Mouse (Mus musculus): ENCODE data around the gene Slc25a39. TPM values are rescaled to one million over a fixed set of nuclear protein-coding genes. Genes with fewer than 3 reads are reported as not detected.
"Not testable (repeated sequence)": the region's sequence is repeated elsewhere in the genome, so short reads cannot be mapped to it uniquely, and the experiment has no call there.

Slc25a39 gene
- polyA plus RNA-seq, 1 experiment from 2014 or later, result 173 TPM

DNA sequence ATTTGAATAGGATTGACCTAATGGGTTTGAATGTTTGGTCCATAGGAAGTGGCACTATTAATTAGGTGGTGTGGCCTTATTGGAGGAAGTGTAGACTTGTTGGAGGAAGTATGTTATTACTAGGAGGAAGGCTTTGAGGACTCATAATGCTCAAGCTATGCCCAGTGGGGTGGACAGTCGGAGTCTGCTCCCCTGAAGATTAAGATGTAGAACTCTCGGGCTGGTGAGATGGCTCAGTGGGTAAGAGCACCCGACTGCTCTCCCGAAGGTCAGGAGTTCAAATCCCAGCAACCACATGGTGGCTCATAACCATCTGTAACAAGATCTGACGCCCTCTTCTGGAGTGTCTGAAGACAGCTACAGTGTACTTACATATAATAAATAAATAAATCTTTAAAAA is 18.3 kb downstream of the Slc25a39 start:
- not testable (repeated sequence) for ATAC-seq (ENCODE audit: low FRiP score, low read depth); H3K36me3 ChIP-seq; H3K27ac ChIP-seq (replicated peaks); H3K9me3 ChIP-seq; H3K4me3 ChIP-seq; H3K27me3 ChIP-seq; H3K4me2 ChIP-seq (replicated peaks); H3K9ac ChIP-seq (replicated peaks)
- WGBS, result 86% methylated on average over 4 of the region's 5 CpGs
- peaks cover 16% of the 10 kb centered on the region for H3K4me1 ChIP-seq

DNA sequence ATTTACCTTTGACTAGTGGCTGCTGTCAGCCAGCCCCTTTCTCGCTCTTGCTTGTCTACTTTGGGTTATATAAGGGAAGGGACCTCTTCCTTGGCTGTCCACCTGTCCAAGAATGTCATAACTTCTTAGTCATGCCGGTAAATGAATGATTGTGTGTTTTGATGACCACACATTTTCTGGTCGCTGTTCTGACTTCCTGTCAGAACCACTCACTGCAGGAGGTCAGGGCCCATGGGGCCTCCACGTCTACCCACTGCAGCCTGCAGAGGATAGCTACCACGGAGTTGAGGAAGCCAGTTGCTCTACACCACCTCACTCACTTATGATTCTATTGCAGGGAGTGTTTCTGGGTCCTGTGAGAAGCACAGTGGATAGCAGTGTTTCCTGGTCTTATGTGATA is 21.6 kb downstream of the Slc25a39 start:
- no peaks in the 10 kb centered on the region for H3K27me3 ChIP-seq
- no peaks in the 10 kb centered on the region for H3K36me3 ChIP-seq
- H3K4me1 ChIP-seq, result no peaks in the 10 kb centered on the region
- H3K27ac ChIP-seq (replicated peaks), result no peak overlapping the region
- no peaks in the 10 kb centered on the region for H3K9me3 ChIP-seq
- no peak for ATAC-seq (ENCODE audit: low FRiP score, low read depth)
- 67% methylated on average over 5 of the region's 5 CpGs for WGBS
- H3K4me2 ChIP-seq (replicated peaks), result no peak overlapping the region
- H3K9ac ChIP-seq (replicated peaks), result no peak overlapping the region
- H3K4me3 ChIP-seq, result no peak overlapping the region

DNA sequence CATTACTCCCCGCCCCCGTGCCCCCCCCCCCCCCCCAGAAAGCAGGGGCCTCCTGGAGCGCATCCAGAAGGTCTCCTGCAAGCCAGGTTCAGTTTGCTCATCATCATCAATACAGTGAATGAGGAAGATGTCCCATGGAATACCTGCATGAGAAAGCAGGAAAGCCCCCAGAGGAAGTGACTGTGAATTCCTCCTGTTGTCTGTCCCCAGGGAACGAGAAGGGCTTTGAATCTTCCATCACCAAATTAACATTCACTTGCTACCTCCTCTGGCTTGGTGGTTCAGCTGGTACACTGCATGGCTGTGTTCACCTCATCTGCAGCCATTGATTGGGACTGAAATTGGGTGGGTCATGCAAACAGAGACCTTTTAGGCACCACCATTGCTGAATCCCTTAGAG is 22.7 kb downstream of the Slc25a39 start:
- Histone ChIP-seq H3K27ac (replicated peaks) (no peak overlapping the region), H3K36me3 (no peaks in the 10 kb centered on the region), H3K9me3 (no peaks in the 10 kb centered on the region), H3K4me2 (replicated peaks) (no peak overlapping the region), H3K27me3 (no peaks in the 10 kb centered on the region), H3K9ac (replicated peaks) (no peak overlapping the region), H3K4me1 (no peaks in the 10 kb centered on the region), H3K4me3 (no peak overlapping the region)
- WGBS, result 55% methylated on average over 4 of the region's 4 CpGs
- ATAC-seq (ENCODE audit: low FRiP score, low read depth), result no peak

DNA sequence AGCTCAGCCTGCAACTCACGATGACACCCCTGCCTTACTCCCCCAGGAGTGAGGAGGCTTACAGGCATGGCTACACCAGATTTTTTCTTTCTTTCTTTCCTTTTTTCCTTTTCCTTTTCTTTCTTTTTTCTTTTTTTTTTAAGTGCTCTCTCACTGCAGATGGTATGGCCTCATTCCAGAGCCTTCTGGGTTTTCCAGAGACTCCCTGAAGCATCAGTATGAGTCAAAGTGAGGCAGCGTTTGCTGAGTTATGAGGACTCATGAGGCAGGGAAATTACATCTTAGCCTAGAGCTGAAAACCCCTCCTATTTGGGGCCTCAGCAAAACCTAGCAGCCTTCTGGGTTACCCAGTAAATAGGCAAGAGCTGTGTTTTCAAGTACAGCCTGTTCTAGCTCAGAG is 23.3 kb downstream of the Slc25a39 start:
- Histone ChIP-seq H3K4me1 (no peaks in the 10 kb centered on the region), H3K4me3 (no peak overlapping the region), H3K4me2 (replicated peaks) (no peak overlapping the region), H3K9ac (replicated peaks) (no peak overlapping the region), H3K27ac (replicated peaks) (no peak overlapping the region), H3K36me3 (no peaks in the 10 kb centered on the region), H3K27me3 (no peaks in the 10 kb centered on the region), H3K9me3 (no peaks in the 10 kb centered on the region)
- WGBS, result 87% methylated on average over 2 of the region's 2 CpGs
- ATAC-seq (ENCODE audit: low FRiP score, low read depth), result no peak

DNA sequence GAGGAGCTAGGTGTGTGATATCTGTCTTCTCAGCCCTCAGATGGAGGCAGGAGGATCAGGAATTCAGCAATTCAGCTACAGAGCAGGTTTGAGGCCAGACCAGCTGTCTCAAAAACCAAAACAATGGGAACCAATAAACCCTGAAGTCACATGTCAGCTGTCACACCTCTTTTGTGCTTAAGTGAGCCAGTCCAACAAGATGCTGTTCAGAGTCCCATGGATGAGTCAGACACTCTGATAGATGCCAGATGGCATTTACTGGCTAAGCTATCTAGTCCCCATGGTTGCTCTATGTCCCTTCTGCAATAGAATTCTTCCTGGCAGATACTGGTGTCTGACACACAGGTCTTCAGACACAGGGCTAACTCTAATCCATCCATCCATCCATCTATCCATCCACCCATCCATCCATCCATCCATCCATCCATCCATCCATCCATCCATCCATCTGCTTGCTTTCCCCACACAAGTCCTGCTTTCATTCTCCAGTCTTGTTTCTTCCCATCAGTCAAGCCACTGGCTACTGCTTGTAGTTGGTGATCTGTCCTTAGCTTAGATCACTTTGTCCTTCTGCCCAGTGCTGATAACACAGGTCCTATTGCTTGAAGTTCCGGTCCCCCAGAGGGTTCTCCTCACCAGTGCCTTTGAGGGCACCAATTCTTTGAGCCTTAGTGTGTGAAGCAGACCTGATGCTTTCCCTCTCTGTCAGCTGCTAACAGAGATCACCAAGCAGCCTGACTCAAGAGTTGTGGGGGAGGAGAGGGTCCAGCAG is 24.2 kb downstream of the Slc25a39 start:
- no peak for ATAC-seq (ENCODE audit: low FRiP score, low read depth)
- H3K4me1 ChIP-seq, result no peaks in the 10 kb centered on the region
- no peaks in the 10 kb centered on the region for H3K36me3 ChIP-seq
- peaks cover 4% of the 10 kb centered on the region; the same call in 1 of the 2 replicates for H3K9me3 ChIP-seq
- no peak overlapping the region for H3K27ac ChIP-seq (replicated peaks)
- WGBS, result 88% methylated on average over 1 of the region's 1 CpGs
- H3K4me2 ChIP-seq (replicated peaks), result no peak overlapping the region
- H3K27me3 ChIP-seq, result no peaks in the 10 kb centered on the region
- no peak overlapping the region for H3K9ac ChIP-seq (replicated peaks)
- H3K4me3 ChIP-seq, result no peak overlapping the region

DNA sequence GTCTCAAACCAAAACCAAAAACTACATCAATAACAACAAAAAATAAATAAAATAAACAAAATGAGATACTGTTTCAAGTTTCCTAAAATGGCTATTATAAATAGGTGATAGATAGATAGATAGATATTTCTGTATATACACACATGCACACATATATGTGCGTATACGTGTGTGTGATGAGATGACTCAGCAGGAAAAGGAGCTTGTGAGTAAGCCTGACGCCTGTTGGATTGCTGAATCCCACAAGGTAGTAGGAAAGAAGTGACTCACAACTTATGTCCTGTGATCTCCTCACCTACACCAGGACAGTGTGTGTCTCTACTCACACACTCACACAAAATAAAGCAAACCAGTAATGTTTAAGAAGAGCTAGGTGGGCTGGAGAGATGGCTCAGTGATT is 25.0 kb downstream of the Slc25a39 start:
- WGBS, result 91% methylated on average over 3 of the region's 3 CpGs
- Histone ChIP-seq H3K4me3 (no peak overlapping the region), H3K4me1 (no peaks in the 10 kb centered on the region), H3K9me3 (peaks cover 4% of the 10 kb centered on the region; the same call in 1 of the 2 replicates), H3K36me3 (no peaks in the 10 kb centered on the region), H3K4me2 (replicated peaks) (no peak overlapping the region), H3K9ac (replicated peaks) (no peak overlapping the region), H3K27me3 (no peaks in the 10 kb centered on the region), H3K27ac (replicated peaks) (no peak overlapping the region)
- ATAC-seq (ENCODE audit: low FRiP score, low read depth), result no peak

DNA sequence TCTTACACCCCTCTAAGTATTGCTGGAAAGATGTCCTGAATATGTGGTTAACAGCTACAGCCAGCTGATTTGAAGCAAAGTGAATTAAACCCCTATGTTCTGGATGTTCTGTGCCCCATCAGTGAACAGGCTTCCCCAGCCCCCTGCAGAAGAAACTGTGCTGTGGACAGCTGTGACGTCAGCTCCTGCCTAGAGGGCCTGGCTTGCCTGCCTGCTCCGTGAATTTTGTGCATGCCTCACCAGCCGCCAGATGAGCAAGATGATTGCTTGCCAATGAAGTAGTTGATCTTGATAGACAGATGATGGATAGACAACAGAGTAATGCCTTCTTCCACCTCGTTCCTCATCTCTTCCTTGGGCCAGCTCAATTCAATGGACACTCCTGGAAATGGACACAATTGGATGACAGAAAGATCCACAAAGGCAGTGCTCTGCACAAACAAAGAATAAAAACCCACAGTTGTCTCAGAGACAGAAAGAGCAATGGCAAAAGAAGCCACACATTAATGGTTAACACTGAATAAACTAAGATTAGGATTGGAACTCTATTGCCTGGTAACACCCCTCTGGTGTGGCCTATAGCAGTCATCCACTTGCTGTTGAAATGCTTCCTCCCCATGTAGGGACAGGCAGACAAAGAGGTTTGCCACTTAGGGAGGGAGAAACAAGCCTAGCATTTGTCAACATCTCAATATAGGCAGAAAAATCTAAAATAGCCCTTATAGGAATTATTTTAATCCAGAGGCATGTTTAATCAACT is 26.2 kb downstream of the Slc25a39 start:
- H3K27me3 ChIP-seq, result no peaks in the 10 kb centered on the region
- no peak overlapping the region for H3K4me3 ChIP-seq
- H3K4me1 ChIP-seq, result peaks cover 2% of the 10 kb centered on the region
- no peak overlapping the region for H3K9ac ChIP-seq (replicated peaks)
- no peak for ATAC-seq (ENCODE audit: low FRiP score, low read depth)
- no peak overlapping the region for H3K4me2 ChIP-seq (replicated peaks)
- H3K9me3 ChIP-seq, result peaks cover 4% of the 10 kb centered on the region; the same call in 1 of the 2 replicates
- no peaks in the 10 kb centered on the region for H3K36me3 ChIP-seq
- H3K27ac ChIP-seq (replicated peaks), result no peak overlapping the region
- WGBS, result 51% methylated on average over 4 of the region's 4 CpGs

DNA sequence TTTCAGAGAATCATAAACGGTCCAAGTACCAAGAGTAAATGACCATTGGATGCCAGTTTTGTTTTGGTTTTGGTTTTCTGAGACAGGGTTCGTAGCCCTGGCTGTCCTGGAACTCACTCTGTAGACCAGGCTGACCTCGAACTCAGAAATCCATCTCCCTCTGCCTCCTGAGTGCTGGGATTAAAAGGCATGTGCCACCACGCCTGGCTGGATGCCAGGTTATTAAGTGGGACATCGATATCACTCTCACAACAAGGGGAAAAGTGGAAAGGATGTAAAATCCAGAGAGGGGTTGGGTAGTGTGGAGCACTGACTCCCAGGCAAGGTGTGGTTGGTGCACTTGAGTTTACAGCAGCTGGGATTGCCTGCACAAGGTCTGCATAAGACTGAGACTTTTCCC is 27.7 kb downstream of the Slc25a39 start:
- no peak overlapping the region for H3K4me2 ChIP-seq (replicated peaks)
- H3K27ac ChIP-seq (replicated peaks), result no peak overlapping the region
- H3K27me3 ChIP-seq, result no peaks in the 10 kb centered on the region
- WGBS, result 81% methylated on average over 5 of the region's 5 CpGs
- H3K9ac ChIP-seq (replicated peaks), result no peak overlapping the region
- no peak overlapping the region for H3K4me3 ChIP-seq
- H3K4me1 ChIP-seq, result peaks cover 16% of the 10 kb centered on the region
- no peak for ATAC-seq (ENCODE audit: low FRiP score, low read depth)
- no peaks in the 10 kb centered on the region for H3K36me3 ChIP-seq
- peaks cover 4% of the 10 kb centered on the region; the same call in 1 of the 2 replicates for H3K9me3 ChIP-seq

DNA sequence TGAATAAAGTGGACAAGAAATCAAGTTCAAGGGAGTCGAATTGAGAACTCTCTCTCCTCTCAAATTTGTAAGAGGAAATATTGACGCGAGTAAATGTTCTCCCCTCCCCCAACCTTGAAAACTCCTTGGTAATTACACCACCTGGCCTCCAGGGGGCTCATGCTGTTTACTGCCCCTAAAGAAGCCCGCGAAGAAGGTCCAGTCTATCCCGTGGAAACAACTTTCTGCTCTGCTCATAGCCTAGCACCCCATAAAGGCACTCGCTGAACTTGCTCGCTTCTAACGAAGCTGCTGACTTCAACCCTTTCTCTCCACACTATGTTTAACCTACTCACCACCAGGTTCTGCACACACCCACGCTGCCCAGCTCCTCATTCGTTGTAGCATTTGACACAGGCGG is 30.6 kb downstream of the Slc25a39 start:
- Histone ChIP-seq H3K4me2 (replicated peaks) (no peak overlapping the region), H3K9ac (replicated peaks) (no peak overlapping the region), H3K9me3 (peaks cover 4% of the 10 kb centered on the region; the same call in 1 of the 2 replicates), H3K4me1 (peaks cover 18% of the 10 kb centered on the region), H3K36me3 (no peaks in the 10 kb centered on the region), H3K27ac (replicated peaks) (no peak overlapping the region), H3K4me3 (no peak overlapping the region), H3K27me3 (peaks cover 12% of the 10 kb centered on the region; the same call in 1 of the 2 replicates)
- no peak for ATAC-seq (ENCODE audit: low FRiP score, low read depth)
- WGBS, result 66% methylated on average over 12 of the region's 12 CpGs

DNA sequence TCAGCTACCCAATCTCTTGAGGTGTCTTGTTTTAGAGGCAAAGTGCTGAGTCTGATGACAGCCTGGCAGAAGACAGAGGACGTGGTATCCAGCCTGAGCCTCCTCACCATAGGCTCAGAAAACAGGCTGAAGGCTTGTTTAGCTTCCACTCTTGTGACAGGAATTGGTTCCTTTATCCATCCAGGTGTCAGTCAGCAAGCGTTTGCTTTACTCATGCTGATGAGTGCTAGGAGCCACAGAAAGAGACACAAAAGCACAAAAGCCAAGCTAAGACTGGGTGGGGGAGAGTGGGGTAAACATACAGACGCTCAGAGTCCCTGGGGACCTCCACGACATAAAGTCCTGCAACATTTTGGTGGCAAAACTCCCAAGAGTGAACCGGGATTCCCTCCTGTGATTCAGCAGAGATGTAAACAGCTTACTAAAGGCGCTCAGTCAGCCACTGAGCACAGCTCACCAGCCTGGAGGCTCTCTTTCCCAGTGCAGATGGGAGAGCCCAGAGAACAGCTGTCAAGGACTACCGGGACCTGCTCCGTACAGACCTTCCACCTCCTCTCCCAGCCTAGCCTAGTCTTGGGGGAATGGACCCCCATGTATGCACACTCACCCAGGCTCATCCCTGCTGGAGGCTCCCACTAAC is 31.4 kb downstream of the Slc25a39 start:
- Histone ChIP-seq H3K9me3 (peaks cover 4% of the 10 kb centered on the region; the same call in 1 of the 2 replicates), H3K27me3 (peaks cover 12% of the 10 kb centered on the region; the same call in 1 of the 2 replicates), H3K4me1 (peaks cover 18% of the 10 kb centered on the region), H3K36me3 (no peaks in the 10 kb centered on the region), H3K4me3 (peak overlapping the region; percentile 23; the same call in 1 of the 2 replicates), H3K27ac (replicated peaks) (no peak overlapping the region), H3K9ac (replicated peaks) (0 out of 2 replicates have a peak overlapping the region, but pooled peaks have one; percentile 28), H3K4me2 (replicated peaks) (peak overlapping the region; percentile 45)
- 7% methylated on average over 8 of the region's 8 CpGs for WGBS
- ATAC-seq (ENCODE audit: low FRiP score, low read depth), result no peak

DNA sequence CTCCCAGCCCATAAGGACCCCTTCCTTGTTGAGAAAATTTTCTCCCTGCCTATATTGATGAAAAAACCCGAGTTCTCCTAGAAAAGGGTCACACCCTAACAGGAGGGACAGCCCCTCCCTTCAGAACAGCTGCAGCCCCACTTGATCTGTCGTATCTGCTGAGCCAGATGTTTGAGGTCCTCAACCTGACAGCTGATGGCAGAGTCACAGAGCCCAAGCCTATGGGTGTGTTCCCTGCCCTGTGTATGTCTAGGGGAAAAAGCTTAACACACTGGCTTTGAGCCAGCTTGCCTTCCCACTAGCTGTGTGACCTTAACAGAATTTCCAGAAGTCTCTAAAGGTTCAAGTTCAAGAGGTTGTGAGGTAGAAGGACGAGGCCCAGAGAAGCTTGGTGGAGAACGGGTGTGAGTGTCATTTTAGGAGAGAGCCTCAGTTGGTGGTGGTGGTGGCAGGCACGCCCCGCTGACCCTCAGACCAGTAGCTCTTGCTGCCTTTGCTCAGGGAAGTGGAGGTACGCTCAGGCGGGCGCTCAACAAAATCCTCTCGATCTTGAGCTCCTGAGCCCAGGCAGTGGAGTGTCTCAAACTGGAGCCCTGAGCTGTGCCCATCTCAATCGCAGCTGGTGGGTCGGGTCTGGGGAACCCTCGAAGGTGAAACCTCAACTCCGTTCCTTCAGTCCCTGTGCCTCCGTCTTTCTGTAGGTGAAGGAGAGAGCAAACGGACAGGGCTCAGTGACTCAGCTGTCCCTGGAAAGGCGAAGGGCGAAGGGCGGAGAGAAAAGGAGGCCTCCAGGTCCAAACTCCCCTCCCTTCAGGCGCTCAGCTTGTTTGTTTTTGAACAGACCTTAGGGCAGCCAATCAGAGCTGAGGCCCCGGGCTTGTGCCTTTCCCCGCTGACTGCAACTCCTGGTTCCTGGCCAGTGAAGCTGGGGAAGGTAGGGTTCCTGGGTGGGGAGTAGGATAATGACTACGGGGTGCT is 32.3 kb downstream of the Slc25a39 start:
- peaks cover 12% of the 10 kb centered on the region; the same call in 1 of the 2 replicates for H3K27me3 ChIP-seq
- peak overlapping the region; percentile 23 for H3K4me3 ChIP-seq
- H3K4me1 ChIP-seq, result peaks cover 18% of the 10 kb centered on the region
- ATAC-seq (ENCODE audit: low FRiP score, low read depth), result no peak
- H3K4me2 ChIP-seq (replicated peaks), result peak overlapping the region; percentile 45
- H3K9me3 ChIP-seq, result peaks cover 4% of the 10 kb centered on the region; the same call in 1 of the 2 replicates
- peak overlapping the region; percentile 28; the same call in 1 of the 2 replicates for H3K9ac ChIP-seq (replicated peaks)
- no peak overlapping the region; the same call in 1 of the 2 replicates for H3K27ac ChIP-seq (replicated peaks)
- 4% methylated on average over 23 of the region's 23 CpGs for WGBS
- no peaks in the 10 kb centered on the region for H3K36me3 ChIP-seq

Measured in midbrain, embryonic 12.5 days (tissue).